Mouse (Mus musculus) myocyte (in vitro differentiated cells): ENCODE data around the gene Fbxw8. TPM values are rescaled to one million over a fixed set of nuclear protein-coding genes. Genes with fewer than 3 reads are reported as not detected.

Experiments used
- H3K27me3 ChIP-seq: one replicate; pipeline ENCODE4 v1.6.1; 2011; ENCODE audit not compliant: control insufficient read depth, insufficient read depth, insufficient read length
- H3K36me3 ChIP-seq: one replicate; pipeline ENCODE4 v1.6.1; 2011; ENCODE audit not compliant: control insufficient read depth, insufficient read depth
- H3K4me2 ChIP-seq: one replicate; pipeline ENCODE4 v1.6.1; 2011; ENCODE audit warnings: low read depth, control low read depth
- H3K4me3 ChIP-seq: one replicate; pipeline ENCODE4 v1.5.1; 2011; ENCODE audit warnings: mild to moderate bottlenecking, control low read depth, moderate library complexity
- H3K79me2 ChIP-seq: one replicate; pipeline ENCODE4 v1.6.1; 2011; ENCODE audit not compliant: control insufficient read depth, insufficient read depth
- H3ac ChIP-seq: one replicate; pipeline ENCODE4 v1.6.1; 2011; ENCODE audit not compliant: control insufficient read depth, insufficient read length
- CEBPB ChIP-seq: IDR thresholded peaks from 2 replicates; pipeline ENCODE4 v1.6.1; 2011; ENCODE audit warnings: mild to moderate bottlenecking, moderate library complexity; ENCODE audit not compliant: poor library complexity, insufficient read depth, severe bottlenecking
- E2F4 ChIP-seq: IDR thresholded peaks from one replicate; pipeline ENCODE4 v1.6.1; 2011; ENCODE audit warnings: mild to moderate bottlenecking, control low read depth, moderate library complexity; ENCODE audit not compliant: insufficient read depth
- MAX ChIP-seq: IDR thresholded peaks from one replicate; pipeline ENCODE4 v1.6.1; 2011; ENCODE audit warnings: low read depth, mild to moderate bottlenecking, control low read depth
- MYOD1 ChIP-seq, 3 experiments: IDR thresholded peaks; one replicate each; pipeline ENCODE4 v1.6.1; 2011; ENCODE audit warnings: control low read depth in 2 of 3, low read depth in 2 of 3, mild to moderate bottlenecking in 2 of 3, moderate library complexity in 1 of 3; ENCODE audit not compliant: insufficient read length in 2 of 3, control insufficient read depth in 1 of 3
- MYOG ChIP-seq, 3 experiments: IDR thresholded peaks; one replicate each; pipeline ENCODE4 v1.6.1; 2011; ENCODE audit warnings: control low read depth in 2 of 3, low read depth in 2 of 3, mild to moderate bottlenecking in 2 of 3; ENCODE audit not compliant: insufficient read length in 2 of 3, control insufficient read depth in 1 of 3, insufficient read depth in 1 of 3
- POLR2A ChIP-seq: IDR thresholded peaks from one replicate; pipeline ENCODE4 v1.6.1; 2011; ENCODE audit warnings: low read depth, mild to moderate bottlenecking, control low read depth, moderate library complexity; ENCODE audit not compliant: insufficient read length
- POLR2AphosphoS2 ChIP-seq: IDR thresholded peaks from one replicate; pipeline ENCODE4 v1.6.1; 2011; ENCODE audit warnings: low read depth, control low read depth; ENCODE audit not compliant: insufficient read length
- REST ChIP-seq: IDR thresholded peaks from one replicate; pipeline ENCODE4 v1.6.1; 2011; ENCODE audit warnings: mild to moderate bottlenecking, control low read depth, moderate library complexity; ENCODE audit not compliant: insufficient read depth, insufficient read length
- SRF ChIP-seq: IDR thresholded peaks from one replicate; pipeline ENCODE4 v1.6.1; 2011; ENCODE audit warnings: low read depth; ENCODE audit not compliant: control insufficient read depth, insufficient read length
- TCF12 ChIP-seq: IDR thresholded peaks from one replicate; pipeline ENCODE4 v1.6.1; 2011; ENCODE audit warnings: mild to moderate bottlenecking, control low read depth; ENCODE audit not compliant: poor library complexity, insufficient read depth, severe bottlenecking
- TCF3 ChIP-seq: IDR thresholded peaks from one replicate; pipeline ENCODE4 v1.6.1; 2011; ENCODE audit warnings: low read depth, control low read depth; ENCODE audit not compliant: insufficient read length
- USF1 ChIP-seq: IDR thresholded peaks from one replicate; pipeline ENCODE4 v1.6.1; 2011; ENCODE audit warnings: low read depth, mild to moderate bottlenecking, control low read depth, moderate library complexity
- polyA plus RNA-seq: library from polyadenylated mRNA; unstranded; fragments of >200 nt; fragmentation: generic; extraction: Trizol; gene quantifications from one replicate; pipeline ENCODE4 v1.2.1, GENCODE M21; 2012; ENCODE audit warnings: missing spikeins

Gene Fbxw8
- polyA plus RNA-seq, 1 experiment = 65.5 TPM

DNA sequence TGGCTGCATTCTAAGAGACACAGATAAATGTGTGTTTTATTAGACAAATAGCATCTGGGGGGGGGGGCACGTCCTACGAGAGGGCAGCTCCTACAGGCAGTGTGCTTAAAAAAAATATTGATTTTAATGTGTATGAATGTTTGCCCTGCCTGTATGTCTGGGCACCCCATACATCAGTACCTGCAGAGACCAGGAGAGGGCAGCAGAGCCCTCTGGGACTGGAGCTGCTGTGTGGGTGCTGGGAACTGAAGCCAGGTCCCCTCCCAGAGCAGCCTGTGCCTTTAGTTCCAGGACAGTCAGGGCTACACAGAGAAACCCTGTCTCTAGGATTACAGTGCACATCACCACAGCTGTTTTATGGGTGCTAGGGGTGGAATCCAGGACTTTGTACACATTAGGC lies 19.9 kb upstream of the Fbxw8 start:
- H3K4me3 ChIP-seq = no peak overlapping the region

DNA sequence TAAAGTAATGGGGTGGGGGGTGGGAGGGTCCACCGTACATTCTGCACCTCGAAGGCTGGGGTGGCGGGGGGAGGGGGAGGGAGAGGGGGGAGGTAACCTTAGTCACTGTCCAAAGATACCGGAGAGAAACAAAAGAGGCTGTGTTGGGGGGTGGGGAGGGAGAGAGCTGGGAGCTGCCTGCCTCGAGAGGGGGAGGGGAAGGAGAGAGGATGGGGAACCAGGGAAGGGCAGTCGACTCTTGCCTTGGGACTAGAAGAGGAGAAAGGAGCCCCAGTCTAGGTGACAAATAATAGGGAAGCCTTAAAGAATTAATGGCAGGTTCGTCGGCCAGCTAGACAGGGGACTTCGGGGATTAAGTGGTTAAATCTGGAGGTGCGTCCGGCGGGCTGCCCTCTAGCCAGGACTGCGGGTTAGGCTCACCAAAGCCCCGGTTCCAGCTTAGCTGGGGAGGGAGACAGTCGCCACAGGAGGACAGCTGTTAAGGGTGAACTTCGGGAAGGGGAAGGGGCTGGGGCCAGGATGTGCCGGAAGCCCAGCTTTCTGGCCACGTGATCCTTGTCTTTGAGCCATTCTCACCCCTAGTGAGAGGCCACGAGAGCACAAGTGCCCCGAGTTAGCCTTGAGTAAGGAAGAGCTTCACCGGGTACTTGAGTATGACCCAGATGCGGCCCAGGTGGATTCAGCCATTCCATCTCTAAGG lies 19.2 kb upstream of the Fbxw8 start:
- TF ChIP-seq E2F4 = no peak
- TF ChIP-seq TCF12 = no peak
- no peak for TF ChIP-seq POLR2A
- TF ChIP-seq MAX = no peak
- TF ChIP-seq POLR2AphosphoS2 = no peak
- no peak for TF ChIP-seq REST
- TF ChIP-seq MYOG (IDR thresholded peaks at IDR 0.05; ENCODE audit: control insufficient read depth in 1 of 3, insufficient read depth in 1 of 3, insufficient read length in 2 of 3, low read depth in 2 of 3) = no peak
- no peak overlapping the region for H3K4me3 ChIP-seq
- no peak overlapping the region for H3K4me2 ChIP-seq

More for the DNA sequence above, 19.9 kb upstream of the Fbxw8 start:
- TF ChIP-seq REST (no peak), TCF3 (no peak), E2F4 (no peak), TCF12 (no peak), POLR2AphosphoS2 (no peak), MYOD1 (IDR thresholded peaks at IDR 0.05; ENCODE audit: control insufficient read depth in 1 of 3, insufficient read length in 2 of 3, low read depth in 2 of 3) (no peak), MAX (no peak), CEBPB (no peak)
- Histone ChIP-seq H3K4me2 (no peak overlapping the region), H3ac (no peak overlapping the region), H3K36me3 (no peaks in the 10 kb centered on the region), H3K79me2 (no peaks in the 10 kb centered on the region), H3K27me3 (peaks cover 66% of the 10 kb centered on the region)

DNA sequence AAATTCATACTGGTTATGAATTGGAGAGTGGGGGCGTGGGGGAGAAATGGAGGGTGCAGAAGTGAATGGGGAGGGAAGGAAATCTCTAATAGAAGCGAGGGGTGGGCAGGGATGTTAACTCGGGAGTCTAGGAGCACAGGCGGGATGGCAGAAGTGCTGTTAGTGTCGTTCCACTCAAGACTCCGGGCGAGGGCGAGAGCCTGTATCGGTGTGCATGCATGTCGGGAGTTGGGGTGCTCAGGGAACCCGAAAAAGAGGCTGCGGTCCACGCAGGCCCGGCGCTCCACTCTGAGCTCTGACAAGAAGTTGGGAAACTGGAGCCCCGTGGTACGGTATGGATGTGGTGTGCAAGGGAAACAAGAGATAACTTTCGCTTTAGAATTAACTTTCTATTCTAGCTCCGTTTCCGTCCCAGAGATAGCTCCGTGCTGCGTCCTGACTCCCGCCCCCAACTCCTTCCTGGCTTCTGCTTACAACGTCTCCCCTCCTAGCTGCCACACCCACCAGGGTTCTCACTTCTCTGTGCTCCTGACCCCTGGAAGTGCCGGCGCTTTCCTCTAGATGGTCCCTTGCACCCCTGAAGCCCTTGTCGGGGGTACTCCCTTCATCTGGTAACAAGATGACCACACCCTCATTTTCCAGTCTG lies 16.9 kb upstream of the Fbxw8 start:
- H3ac ChIP-seq = no peak overlapping the region
- H3K36me3 ChIP-seq = no peaks in the 10 kb centered on the region
- no peak overlapping the region for H3K4me3 ChIP-seq
- H3K79me2 ChIP-seq = no peaks in the 10 kb centered on the region
- peak overlapping the region; percentile 83 for H3K4me2 ChIP-seq
- peaks cover 68% of the 10 kb centered on the region for H3K27me3 ChIP-seq
- TF ChIP-seq POLR2AphosphoS2 (no peak), REST (no peak), MYOD1 (IDR thresholded peaks at IDR 0.05; ENCODE audit: control insufficient read depth in 1 of 3, insufficient read length in 2 of 3, low read depth in 2 of 3) (no peak), USF1 (no peak), E2F4 (no peak), TCF3 (no peak), MAX (no peak), MYOG (IDR thresholded peaks at IDR 0.05; ENCODE audit: control insufficient read depth in 1 of 3, insufficient read depth in 1 of 3, insufficient read length in 2 of 3, low read depth in 2 of 3) (no peak), CEBPB (no peak), SRF (no peak), POLR2A (no peak), TCF12 (no peak)

More for the DNA sequence above, 19.2 kb upstream of the Fbxw8 start:
- Histone ChIP-seq H3K36me3 (no peaks in the 10 kb centered on the region), H3ac (no peak overlapping the region), H3K79me2 (no peaks in the 10 kb centered on the region), H3K27me3 (peaks cover 72% of the 10 kb centered on the region)

DNA sequence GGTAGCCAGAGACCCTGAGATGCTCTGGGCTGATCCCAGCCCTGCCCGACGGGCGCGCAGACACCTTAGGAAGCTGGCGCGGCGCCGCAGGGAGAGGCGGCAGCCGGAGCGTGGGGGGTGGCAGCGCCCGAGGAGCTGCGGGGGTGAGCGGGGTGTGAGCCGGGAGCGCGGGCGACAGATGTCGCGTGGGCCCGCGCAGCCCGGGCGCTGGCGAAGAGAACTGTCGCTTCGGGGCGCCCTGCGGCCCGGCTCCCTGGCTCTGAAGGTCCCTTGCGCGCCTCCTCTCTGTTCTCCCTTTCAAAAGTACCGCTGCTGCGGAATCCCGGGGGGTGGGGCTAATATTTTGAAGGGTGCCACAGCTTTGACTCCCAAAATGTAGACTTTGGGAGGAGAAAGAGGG lies 16.4 kb upstream of the Fbxw8 start:
- H3K79me2 ChIP-seq = no peaks in the 10 kb centered on the region
- H3ac ChIP-seq = no peak overlapping the region
- H3K27me3 ChIP-seq = peaks cover 68% of the 10 kb centered on the region
- H3K4me3 ChIP-seq = no peak overlapping the region
- TF ChIP-seq E2F4 (peak; percentile 21), MYOG (IDR thresholded peaks at IDR 0.05; ENCODE audit: control insufficient read depth in 1 of 3, insufficient read depth in 1 of 3, insufficient read length in 2 of 3, low read depth in 2 of 3) (no peak)
- no peaks in the 10 kb centered on the region for H3K36me3 ChIP-seq
- H3K4me2 ChIP-seq = peak overlapping the region; percentile 83

DNA sequence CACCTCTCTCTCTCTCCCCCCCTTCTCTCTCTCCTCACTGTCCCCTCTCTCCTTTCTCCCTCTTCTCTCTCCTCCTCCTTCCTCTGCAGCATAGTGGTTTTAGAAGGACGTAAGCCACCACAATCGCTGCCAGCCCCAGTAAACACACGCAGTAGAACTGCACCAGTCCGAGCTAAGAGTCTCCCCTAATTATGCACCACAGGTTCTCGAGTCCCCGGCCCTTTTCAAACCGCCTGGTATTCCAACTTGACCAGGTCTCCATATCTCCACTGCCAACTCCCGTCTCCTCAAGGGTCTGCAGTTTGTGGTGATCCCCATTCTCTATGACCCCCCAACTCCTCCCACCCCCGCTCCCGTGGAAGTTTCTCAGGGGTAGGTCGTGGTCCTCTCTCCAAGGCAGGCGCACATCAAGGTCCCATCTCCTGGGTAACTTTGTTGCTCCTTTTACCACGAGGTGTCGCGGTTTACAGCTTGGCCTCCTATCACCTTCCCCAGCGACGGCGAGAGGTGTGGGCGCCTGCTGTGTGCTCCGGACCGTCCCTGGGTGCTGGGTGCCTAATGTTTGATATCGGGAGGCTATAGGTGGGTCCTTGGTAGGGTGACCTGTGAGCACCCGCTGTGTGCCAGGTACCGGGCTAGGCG lies 15.7 kb upstream of the Fbxw8 start:
- H3K4me2 ChIP-seq = peak overlapping the region; percentile 83
- TF ChIP-seq MYOG (IDR thresholded peaks at IDR 0.05; ENCODE audit: control insufficient read depth in 1 of 3, insufficient read depth in 1 of 3, insufficient read length in 2 of 3, low read depth in 2 of 3) = no peak
- TF ChIP-seq USF1 = no peak
- no peak for TF ChIP-seq MAX
- no peak for TF ChIP-seq TCF3
- peaks cover 68% of the 10 kb centered on the region for H3K27me3 ChIP-seq
- H3K36me3 ChIP-seq = no peaks in the 10 kb centered on the region
- no peak overlapping the region for H3ac ChIP-seq
- no peak overlapping the region for H3K4me3 ChIP-seq
- no peaks in the 10 kb centered on the region for H3K79me2 ChIP-seq
